Mouse (Mus musculus) lung, adult 2 months (tissue): ENCODE measurements around the gene Itgb2.

ENCODE experiments used
- CTCF ChIP-seq: fragments of 200-500 bp; IDR thresholded peaks from 2 replicates; pipeline ENCODE4 v1.5.1; 2011; ENCODE audit warnings: mild to moderate bottlenecking, low read length, control low read depth; ENCODE audit not compliant: insufficient read depth
- POLR2A ChIP-seq: fragments of 200-500 bp; IDR thresholded peaks from 2 replicates; pipeline ENCODE4 v1.6.1; 2011; ENCODE audit warnings: low read depth, mild to moderate bottlenecking, control low read depth, low read length, borderline replicate concordance; ENCODE audit errors: extremely low read depth

DNA sequence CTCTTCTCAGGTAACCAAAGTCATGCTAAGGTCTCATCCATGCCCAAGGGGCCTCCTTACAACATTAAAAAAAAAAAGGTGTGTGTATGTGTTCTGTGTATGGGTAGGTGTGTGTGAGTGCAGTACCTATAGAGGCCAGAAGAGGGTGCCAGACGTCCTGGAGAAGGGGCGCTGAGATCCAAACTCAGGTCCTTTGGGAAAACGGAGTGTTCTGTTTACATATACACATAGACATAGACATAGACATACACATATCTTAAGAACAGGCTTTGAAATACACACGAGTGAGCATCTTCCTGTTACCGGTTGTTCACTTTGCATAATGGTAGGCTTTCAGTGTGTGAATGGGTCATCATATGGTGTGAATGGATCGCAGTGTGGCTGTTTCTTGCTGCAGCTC, 74.1 kb downstream of the Itgb2 start:
- peak; percentile 42; the same call in 1 of the 2 replicates for TF ChIP-seq CTCF
- TF ChIP-seq POLR2A, result no peak
